Mouse (Mus musculus) forebrain, embryonic 13.5 days (tissue): ENCODE measurements around the gene Speer4c. TPM values are rescaled to one million over a fixed set of nuclear protein-coding genes. Genes with fewer than 3 reads are reported as not detected.
"Not testable (repeated sequence)": the region's sequence is repeated elsewhere in the genome, so short reads cannot be mapped to it uniquely, and the experiment has no call there.

Source experiments
- ATAC-seq: fragments of 200-750 bp; cut with Nextera tagmentation; 2 replicates; pipeline ENCODE4 v1.8.0; 2017
- H3K27ac ChIP-seq: fragments of 300-500 bp; sonication (generic); 2 replicates; pipeline ENCODE4 v1.5.1; 2015; ENCODE audit warnings: inconsistent platforms, mild to moderate bottlenecking, moderate library complexity
- H3K27me3 ChIP-seq: fragments of 300-500 bp; sonication (generic); 2 replicates; pipeline ENCODE4 v1.6.1; 2015; ENCODE audit warnings: mild to moderate bottlenecking, inconsistent platforms
- H3K36me3 ChIP-seq: fragments of 300-500 bp; sonication (generic); 2 replicates; pipeline ENCODE4 v1.6.1; 2015; ENCODE audit warnings: mild to moderate bottlenecking, inconsistent platforms; ENCODE audit not compliant: poor library complexity, severe bottlenecking
- H3K4me1 ChIP-seq: fragments of 300-500 bp; sonication (generic); 2 replicates; pipeline ENCODE4 v1.6.1; 2015; ENCODE audit warnings: inconsistent platforms
- H3K4me2 ChIP-seq: fragments of 300-500 bp; sonication (generic); 2 replicates; pipeline ENCODE4 v1.6.1; 2015; ENCODE audit warnings: inconsistent platforms, mild to moderate bottlenecking, moderate library complexity
- H3K4me3 ChIP-seq: fragments of 300-500 bp; sonication (generic); 2 replicates; pipeline ENCODE4 v1.5.1; 2015; ENCODE audit warnings: mild to moderate bottlenecking, inconsistent platforms
- H3K9ac ChIP-seq: fragments of 300-500 bp; sonication (generic); 2 replicates; pipeline ENCODE4 v1.6.1; 2015; ENCODE audit warnings: mild to moderate bottlenecking, inconsistent platforms
- H3K9me3 ChIP-seq: fragments of 300-500 bp; sonication (generic); replicated peaks from 2 replicates; pipeline ENCODE4 v1.6.1; 2016; ENCODE audit warnings: inconsistent platforms
- WGBS: fragments of 180-500 bp; shearing (Covaris S2); methylation state at CpG from one replicate; pipeline ENCODE4 v1.1.7; 2015; 5-methylcytosine and 5-hydroxymethylcytosine counted together
- polyA plus RNA-seq: library from polyadenylated mRNA; unstranded; fragments of >200 nt; fragmentation: Nextera tagmentation; extraction: Ambion mirVana; gene quantifications from 2 replicates; pipeline ENCODE4 v1.2.1, GENCODE M21; 2015

Speer4c gene
- polyA plus RNA-seq: not detected in 2 replicates

GRCm38 (mm10) chr5:15714171-15714570 is at the start of gene Speer4c:
Gene Speer4c, minus strand, starts transcription at chr5:15714271.
- H3K36me3 ChIP-seq, H3K4me1 ChIP-seq, H3K27ac ChIP-seq, ATAC-seq, H3K27me3 ChIP-seq, H3K9me3 ChIP-seq, H3K4me2 ChIP-seq, H3K9ac ChIP-seq, H3K4me3 ChIP-seq: not testable (repeated sequence)

GRCm38 (mm10) chr5:15747478-15748255 is 33.6 kb upstream of the Speer4c start:
- ATAC-seq: no peak
- Histone ChIP-seq H3K27ac (no peak overlapping the region), H3K27me3 (no peaks in the 10 kb centered on the region), H3K36me3 (no peaks in the 10 kb centered on the region), H3K4me1 (no peaks in the 10 kb centered on the region), H3K4me2 (no peak overlapping the region), H3K4me3 (no peak overlapping the region), H3K9me3 (no peaks in the 10 kb centered on the region), H3K9ac (no peak overlapping the region)
- WGBS: 82% methylated on average over 4 of the region's 4 CpGs

- Histone ChIP-seq H3K27me3 (no peaks in the 10 kb centered on the region), H3K27ac (no peak overlapping the region), H3K9me3 (no peaks in the 10 kb centered on the region), H3K36me3 (no peaks in the 10 kb centered on the region), H3K4me3 (no peak overlapping the region), H3K4me2 (no peak overlapping the region), H3K9ac (no peak overlapping the region), H3K4me1 (no peaks in the 10 kb centered on the region)
- ATAC-seq: no peak
- 88% methylated on average over 3 of the region's 3 CpGs for WGBS
Measured at GRCm38 (mm10) chr5:15734097-15734867, 20.2 kb upstream of the Speer4c start.

GRCm38 (mm10) chr5:15702891-15703290 is 11.2 kb downstream of the Speer4c start:
- H3K4me3 ChIP-seq, H3K4me2 ChIP-seq, H3K27me3 ChIP-seq, H3K36me3 ChIP-seq, H3K4me1 ChIP-seq, ATAC-seq, H3K27ac ChIP-seq, H3K9ac ChIP-seq, H3K9me3 ChIP-seq: not testable (repeated sequence)
- WGBS: 23% methylated on average over 5 of the region's 5 CpGs

- not testable (repeated sequence) for H3K27ac ChIP-seq, H3K36me3 ChIP-seq, H3K4me2 ChIP-seq, H3K4me1 ChIP-seq, H3K27me3 ChIP-seq, ATAC-seq, H3K9me3 ChIP-seq, H3K4me3 ChIP-seq, H3K9ac ChIP-seq
- WGBS: 39% methylated on average over 2 of the region's 2 CpGs
Measured at GRCm38 (mm10) chr5:15697719-15698118, 16.4 kb downstream of the Speer4c start.

- not testable (repeated sequence) for H3K4me2 ChIP-seq, ATAC-seq, H3K36me3 ChIP-seq, H3K27me3 ChIP-seq, H3K4me3 ChIP-seq, H3K4me1 ChIP-seq, H3K27ac ChIP-seq, H3K9ac ChIP-seq
- peaks cover 21% of the 10 kb centered on the region for H3K9me3 ChIP-seq
- 90% methylated on average over 4 of the region's 4 CpGs for WGBS
Measured at GRCm38 (mm10) chr5:15691849-15692248, 22.2 kb downstream of the Speer4c start.

- H3K27me3 ChIP-seq, H3K9ac ChIP-seq, H3K4me2 ChIP-seq, H3K4me1 ChIP-seq, ATAC-seq, H3K27ac ChIP-seq, H3K36me3 ChIP-seq, H3K4me3 ChIP-seq: not testable (repeated sequence)
- 77% methylated on average over 4 of the region's 4 CpGs for WGBS
- peaks cover 25% of the 10 kb centered on the region for H3K9me3 ChIP-seq
Measured at GRCm38 (mm10) chr5:15690822-15691221, 23.2 kb downstream of the Speer4c start.

- H3K27ac ChIP-seq, H3K27me3 ChIP-seq: not testable (repeated sequence)
Measured at GRCm38 (mm10) chr5:15689659-15690213, 24.3 kb downstream of the Speer4c start.

GRCm38 (mm10) chr5:15688874-15689658 is 25.0 kb downstream of the Speer4c start:
- ATAC-seq: peak; percentile 75
- H3K4me3 ChIP-seq, H3K27me3 ChIP-seq, H3K27ac ChIP-seq, H3K36me3 ChIP-seq, H3K4me2 ChIP-seq, H3K4me1 ChIP-seq, H3K9ac ChIP-seq: not testable (repeated sequence)
- 70% methylated on average over 4 of the region's 4 CpGs for WGBS
- H3K9me3 ChIP-seq: peaks cover 25% of the 10 kb centered on the region

More at GRCm38 (mm10) chr5:15689659-15690213, 24.3 kb downstream of the Speer4c start:
- not testable (repeated sequence) for H3K4me1 ChIP-seq, H3K4me3 ChIP-seq, H3K4me2 ChIP-seq, H3K36me3 ChIP-seq, H3K9ac ChIP-seq
- 75% methylated on average over 6 of the region's 6 CpGs for WGBS
- peaks cover 25% of the 10 kb centered on the region for H3K9me3 ChIP-seq
- peak; percentile 83 for ATAC-seq

- not testable (repeated sequence) for H3K9ac ChIP-seq, H3K4me3 ChIP-seq, H3K4me1 ChIP-seq, H3K27ac ChIP-seq, H3K27me3 ChIP-seq, H3K4me2 ChIP-seq, H3K36me3 ChIP-seq
- peaks cover 18% of the 10 kb centered on the region for H3K9me3 ChIP-seq
- ATAC-seq: 0 out of 2 replicates have a peak, but pooled peaks have one; percentile 45
- WGBS: 78% methylated on average over 8 of the region's 10 CpGs
Measured at GRCm38 (mm10) chr5:15681301-15682035, 32.6 kb downstream of the Speer4c start.
